Mouse (Mus musculus): ENCODE data around the gene Scn1b. TPM values are rescaled to one million over a fixed set of nuclear protein-coding genes. Genes with fewer than 3 reads are reported as not detected.

Gene Scn1b
- polyA plus RNA-seq, 1 experiment: 0.17 TPM

DNA sequence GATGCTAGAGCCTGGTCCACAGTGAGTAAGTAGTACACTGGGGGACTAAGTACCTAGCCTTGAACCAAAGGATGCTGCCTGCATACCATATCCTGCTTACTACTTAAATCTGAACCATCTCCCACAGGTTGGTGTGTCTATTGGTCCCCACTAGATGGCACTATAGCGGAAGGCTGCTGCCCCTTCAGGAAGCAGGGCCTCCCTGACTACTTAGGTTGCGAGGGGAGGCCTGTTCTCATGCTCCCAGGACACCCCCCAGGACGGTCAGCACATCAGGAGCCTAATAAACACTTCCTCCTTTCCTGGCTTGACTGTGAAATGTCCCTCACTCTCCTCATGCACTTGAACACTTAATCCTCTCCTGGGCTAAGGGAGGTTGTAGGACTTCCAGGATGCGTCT is 4.0 kb upstream of the Scn1b start:
- TF ChIP-seq GATA1 (IDR thresholded peaks at IDR 0.05; ENCODE audit: low read length): no peak

DNA sequence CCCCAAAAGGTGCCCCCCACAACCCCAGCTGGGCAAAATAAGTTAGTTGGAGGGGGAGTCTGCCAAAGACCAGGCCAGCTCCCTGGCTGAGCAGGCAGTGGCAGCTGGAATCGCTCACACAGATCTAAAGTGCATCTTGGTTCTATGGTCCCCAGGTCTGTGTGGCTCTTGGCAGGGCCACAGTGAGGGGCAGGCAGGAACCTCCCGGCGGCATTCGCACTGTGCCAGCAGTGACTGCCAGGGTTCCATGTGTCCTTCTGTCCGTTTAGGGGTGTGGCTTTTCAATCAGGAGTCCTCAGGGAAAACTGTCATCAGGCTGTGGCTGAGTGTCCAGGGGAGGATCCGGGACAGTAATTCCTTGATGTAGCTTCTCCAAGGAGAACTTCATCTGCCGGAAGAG is 3.4 kb upstream of the Scn1b start:
- TF ChIP-seq GATA1 (IDR thresholded peaks at IDR 0.05; ENCODE audit: low read length): no peak

DNA sequence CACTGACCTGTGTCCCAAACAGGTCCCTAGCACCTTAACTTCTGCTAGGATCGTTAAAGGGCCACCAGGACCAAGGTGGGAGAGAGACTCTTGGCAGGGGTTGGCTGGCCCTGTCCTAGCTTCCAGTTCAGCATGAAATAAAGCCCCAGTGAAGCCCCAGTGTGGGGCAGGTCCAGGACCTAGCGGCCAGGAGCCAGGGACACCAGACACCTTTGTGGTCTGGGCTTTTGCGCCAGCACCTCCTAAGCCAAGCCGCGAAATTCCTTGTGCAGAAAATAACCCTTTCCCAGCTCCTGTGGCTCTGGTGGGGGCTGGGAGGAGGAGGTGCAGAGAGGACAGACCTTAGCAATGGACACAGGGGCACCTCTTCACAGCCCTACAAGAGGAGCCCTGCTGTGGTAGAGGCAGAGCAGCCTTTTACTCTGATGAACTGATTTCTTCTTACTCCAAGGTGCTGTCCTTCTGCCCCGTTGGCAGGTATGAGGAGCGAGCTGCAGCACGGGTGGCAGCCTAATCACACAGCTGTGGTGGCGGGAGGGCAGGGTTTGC is 1.4 kb upstream of the Scn1b start:
- TF ChIP-seq GATA1 (IDR thresholded peaks at IDR 0.05; ENCODE audit: low read length): no peak

DNA sequence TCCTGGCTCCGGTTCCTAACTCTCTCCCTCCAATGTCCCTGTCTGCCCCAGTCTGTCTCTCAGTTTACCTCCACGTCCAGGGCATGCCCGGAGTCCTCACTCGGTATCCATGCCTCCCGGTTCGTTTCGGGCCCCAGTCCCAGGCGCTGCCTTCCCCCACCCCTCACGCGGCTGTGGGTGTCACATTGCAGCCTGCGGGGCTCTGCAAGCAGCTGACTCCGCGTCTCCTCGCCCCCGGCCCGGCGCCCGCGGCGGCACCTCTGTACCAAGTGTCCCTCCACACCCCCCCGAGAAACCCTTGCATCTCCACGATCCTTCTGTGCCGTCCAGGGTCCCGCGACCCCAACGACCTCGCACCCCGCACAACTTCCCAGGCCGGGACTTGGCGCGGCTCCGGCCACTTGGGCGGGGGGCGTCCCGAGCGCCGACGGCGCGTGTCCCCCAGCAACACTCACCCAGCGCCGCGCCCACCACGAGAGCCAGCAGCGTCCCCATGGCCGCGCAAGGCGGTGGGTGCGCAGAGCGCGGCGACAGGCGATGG is 522 bp downstream of the Scn1b start:
- TF ChIP-seq GATA1 (IDR thresholded peaks at IDR 0.05; ENCODE audit: low read length): no peak

DNA sequence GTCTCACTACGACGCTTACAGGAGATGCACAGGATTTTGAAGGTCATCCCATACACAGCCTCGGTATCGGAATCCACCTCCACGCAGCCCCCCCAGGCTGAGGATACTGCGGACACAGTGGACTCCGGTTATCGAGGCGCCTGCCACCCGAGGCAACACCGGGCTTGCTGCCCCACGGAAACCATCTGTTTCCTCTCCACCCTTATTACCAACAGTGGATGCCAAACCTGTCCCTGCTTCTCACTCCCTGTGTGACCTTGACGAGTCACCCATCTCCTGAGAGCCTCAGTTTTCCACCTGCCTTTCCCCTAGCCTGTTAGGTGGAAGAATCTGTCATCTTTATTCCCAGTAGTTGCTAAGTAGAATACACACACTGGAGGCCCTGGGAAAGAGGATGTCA is 1.7 kb downstream of the Scn1b start:
- TF ChIP-seq GATA1 (IDR thresholded peaks at IDR 0.05; ENCODE audit: low read length): no peak

DNA sequence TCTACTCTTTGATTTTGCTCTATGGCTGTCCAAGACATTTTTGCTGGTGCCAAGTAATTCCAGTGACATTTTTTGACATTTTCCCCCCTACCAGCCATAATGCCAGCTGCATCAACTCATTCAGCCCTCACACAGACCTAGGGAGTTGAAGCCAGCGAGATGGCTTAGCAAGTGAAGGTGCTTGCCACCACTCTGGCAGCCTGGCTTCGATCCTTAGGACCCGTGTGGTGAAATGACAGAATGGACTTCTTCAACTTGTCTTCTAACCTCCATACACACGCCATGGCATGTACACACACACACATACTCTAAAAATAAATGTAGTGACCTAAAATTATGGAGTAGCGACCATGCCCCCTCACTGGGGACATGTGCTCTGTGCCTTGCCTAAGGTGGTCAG is 2.4 kb downstream of the Scn1b start:
- TF ChIP-seq GATA1 (IDR thresholded peaks at IDR 0.05; ENCODE audit: low read length): no peak

DNA sequence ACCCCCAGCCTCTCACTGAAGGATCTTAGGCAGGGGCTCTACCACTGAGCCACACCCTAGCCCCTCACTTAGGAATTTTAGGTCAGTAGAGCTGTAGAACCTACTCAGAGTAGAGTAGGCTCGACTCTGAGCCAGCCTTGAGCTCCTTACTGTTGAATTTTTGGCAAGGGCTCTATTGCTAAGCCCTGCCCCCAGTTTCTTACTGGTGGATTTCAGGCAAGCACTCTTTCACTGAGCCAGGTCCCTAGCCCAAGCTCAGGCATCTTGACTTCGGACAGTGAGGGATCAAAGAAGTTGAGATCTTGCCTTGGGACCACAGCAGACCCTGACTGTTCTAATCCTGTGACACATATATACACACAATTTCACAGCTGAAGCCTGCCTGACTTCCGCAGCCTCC is 3.1 kb downstream of the Scn1b start:
- TF ChIP-seq GATA1 (IDR thresholded peaks at IDR 0.05; ENCODE audit: low read length): no peak

DNA sequence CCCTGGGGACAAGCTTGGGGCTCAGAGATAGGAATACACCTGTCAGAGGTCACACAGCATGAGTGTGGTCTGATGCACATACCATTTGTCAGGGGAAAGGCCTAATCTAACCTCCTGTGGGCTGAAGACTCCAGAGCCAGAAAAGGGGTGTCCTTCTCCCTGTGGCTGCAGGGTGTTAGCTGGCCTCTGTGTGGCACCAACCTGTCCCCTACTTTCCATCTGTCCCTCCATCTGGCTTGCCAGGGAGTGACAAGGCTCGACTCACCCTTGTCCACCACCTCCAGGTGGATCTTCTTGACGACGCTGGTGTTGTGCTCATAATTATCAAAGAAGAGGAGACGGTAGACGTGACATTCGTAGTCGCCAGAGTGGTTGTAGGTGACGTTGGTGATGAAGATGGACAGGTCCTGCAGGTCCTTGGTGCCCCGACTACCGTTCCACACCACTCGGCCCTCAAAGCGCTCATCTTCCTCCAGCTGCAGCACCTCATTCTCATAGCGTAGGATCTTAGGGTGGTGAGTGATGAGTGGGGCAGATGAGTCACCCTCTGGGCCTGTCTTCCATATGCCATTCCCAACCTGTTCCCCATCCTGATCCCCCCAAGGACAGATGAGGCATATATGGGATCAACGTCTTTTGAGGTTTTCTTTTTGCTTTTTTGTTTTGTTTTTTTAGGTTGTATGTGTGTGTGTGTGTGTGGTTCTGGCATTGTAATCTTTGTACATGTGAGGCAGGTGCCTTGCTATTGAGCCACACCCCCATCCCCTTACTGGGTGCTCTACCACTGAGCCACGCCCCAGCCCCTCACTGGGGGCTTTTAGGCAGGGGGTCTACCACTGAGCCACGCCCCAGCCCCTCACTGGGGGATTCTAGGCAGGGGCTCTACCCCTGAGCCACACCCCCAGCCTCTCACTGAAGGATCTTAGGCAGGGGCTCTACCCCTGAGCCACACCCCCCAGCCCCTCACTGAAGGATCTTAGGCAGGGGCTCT is 3.9 kb downstream of the Scn1b start:
- TF ChIP-seq GATA1 (IDR thresholded peaks at IDR 0.05; ENCODE audit: low read length): no peak

DNA sequence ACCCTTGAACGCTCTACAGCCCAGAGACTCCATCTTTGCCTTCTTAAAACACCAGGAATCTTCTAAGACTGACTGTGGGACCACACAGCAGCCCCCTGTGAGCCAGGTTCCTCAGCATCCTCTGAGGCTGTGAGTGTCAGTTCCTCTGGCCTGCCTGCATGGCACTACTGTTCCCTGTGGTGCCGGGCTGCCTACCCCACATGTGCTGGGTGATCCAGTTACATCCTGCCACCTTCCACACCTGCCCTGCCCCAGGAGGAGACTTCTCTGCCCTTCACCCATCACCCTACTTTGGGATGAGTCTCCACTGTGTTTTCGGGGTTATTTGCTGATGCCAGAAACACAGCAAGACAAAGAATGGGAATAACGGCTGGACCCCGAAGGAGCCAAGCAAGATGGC is 7.2 kb downstream of the Scn1b start:
- TF ChIP-seq GATA1 (IDR thresholded peaks at IDR 0.05; ENCODE audit: low read length): no peak

DNA sequence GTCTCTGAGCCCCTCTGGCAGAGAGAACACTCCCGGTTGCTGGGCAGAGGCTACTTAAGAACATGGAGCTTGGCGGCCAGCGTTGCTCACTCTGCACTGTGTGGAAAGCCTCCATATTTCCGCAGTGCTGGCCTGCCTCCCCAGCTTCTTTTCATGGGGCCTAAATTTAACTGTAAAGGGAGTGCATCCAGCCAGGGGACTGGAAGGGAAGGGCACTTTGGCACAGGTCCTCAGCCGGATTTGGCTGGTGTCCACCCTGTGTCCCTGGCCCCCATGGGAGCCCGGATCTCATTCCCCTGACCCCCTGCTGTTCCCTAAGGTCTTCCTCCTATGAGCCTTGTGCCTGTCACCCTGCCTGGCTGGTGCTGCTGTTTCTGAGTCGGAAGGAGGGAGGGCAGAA is 8.3 kb downstream of the Scn1b start:
- no peak for TF ChIP-seq GATA1 (IDR thresholded peaks at IDR 0.05; ENCODE audit: low read length)

DNA sequence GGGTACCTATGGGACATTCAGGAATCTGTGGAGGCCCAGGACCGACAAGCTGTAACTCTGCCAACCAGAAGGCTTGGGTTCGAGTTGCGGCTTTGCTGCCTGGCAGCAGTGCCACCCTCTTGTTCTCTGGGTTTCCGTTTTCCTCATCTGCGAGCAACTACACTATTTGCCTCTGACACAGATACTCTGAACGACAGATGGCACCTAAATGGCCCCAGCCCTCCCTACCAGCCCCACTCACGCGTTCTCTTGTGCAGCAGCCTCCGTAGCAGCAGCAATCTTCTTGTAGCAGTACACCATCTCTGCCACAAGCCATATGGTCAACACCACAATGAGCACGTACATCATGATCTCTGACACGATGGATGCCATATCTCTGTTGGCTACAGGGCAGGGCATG is 9.3 kb downstream of the Scn1b start:
- TF ChIP-seq GATA1 (IDR thresholded peaks at IDR 0.05; ENCODE audit: low read length): no peak

DNA sequence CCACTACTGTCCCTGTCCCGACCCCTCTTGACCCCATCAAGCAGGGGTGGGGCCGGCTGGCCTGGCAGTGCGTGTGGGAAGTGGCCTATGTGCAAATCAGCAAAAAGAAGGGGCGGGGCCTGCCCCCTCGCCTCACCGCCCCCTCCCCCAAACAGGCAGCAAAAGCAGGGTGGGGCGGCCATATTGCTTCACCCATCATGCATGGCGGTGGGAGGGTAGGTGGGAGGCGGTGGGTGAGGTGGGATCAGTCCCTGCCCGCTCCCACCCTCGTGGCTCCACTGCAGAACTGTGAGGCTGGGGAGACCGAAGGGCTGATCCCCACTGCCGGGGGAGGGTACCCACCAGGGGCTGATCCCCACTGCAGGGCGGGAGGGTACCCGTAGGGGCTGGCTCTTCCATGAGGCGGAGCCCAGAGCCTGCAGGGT is 10.1 kb downstream of the Scn1b start:
- TF ChIP-seq GATA1 (IDR thresholded peaks at IDR 0.05; ENCODE audit: low read length): no peak

DNA sequence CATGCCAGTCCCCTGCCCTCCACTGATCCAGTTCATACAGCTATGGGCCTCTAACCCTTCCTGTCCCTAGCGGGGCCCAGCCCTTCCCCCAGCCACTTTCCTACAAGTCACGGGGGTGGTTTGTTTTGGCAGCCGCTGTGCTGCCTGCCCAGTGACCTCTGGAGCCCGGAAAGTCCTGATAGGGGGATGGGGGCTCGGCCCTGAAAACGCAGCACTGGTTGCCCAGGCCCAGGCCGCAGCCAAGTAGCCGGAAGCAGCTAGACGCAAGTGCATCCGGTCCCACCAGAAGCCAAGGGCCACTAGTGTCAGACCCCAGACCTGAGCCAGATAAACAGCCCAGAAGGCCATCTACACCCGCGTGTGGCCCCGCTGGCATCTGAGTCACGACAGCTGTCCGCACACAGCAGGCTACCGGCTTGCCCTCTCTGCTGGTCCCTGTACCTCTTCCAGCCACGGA is 11.2 kb downstream of the Scn1b start:
- TF ChIP-seq GATA1 (IDR thresholded peaks at IDR 0.05; ENCODE audit: low read length): no peak

DNA sequence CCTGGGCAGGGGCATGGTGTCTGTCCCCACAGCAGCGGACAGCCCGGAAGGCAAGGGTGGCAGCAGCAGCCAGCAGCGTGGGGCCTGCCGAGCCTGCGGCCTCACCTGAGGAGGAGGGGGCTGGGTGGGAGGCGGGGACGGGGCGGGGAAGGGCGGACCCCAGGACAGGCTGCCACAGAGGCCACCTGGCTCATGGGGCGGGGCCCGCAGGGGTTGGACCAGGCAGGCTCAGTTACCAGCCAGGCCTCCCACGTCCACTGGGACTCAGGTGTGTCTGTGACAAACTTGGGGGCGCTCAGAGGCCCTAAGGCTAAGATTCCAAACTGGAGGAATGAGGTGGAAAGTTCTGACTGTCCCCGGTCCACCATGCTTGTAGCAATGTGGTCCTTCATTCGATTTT is 11.6 kb downstream of the Scn1b start, which contains the start of gene Hpn:
Gene Hpn, minus strand, starts transcription at position 109 of the 400 bp plus-strand sequence.
- TF ChIP-seq GATA1 (IDR thresholded peaks at IDR 0.05; ENCODE audit: low read length): no peak

DNA sequence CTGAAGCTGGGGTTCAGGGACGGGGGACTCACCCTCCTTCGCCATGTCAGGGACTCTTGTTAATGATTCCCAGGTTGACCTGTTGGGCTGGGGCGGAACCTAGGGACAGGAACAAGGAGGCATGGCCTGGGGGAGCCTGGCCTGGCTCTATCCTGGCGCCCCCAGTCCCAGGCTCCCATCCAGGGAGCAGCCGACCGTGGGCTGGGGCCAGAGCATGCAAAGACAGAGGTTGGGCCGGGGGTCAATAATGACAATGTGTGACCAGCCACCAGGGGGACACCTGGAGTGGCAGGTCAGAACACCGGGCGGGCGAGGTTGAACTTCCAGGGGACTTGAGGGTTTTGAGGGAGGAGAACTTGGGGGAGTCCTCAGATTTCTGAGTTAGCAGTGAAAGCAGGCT is 12.2 kb downstream of the Scn1b start:
- no peak for TF ChIP-seq GATA1 (IDR thresholded peaks at IDR 0.05; ENCODE audit: low read length)

DNA sequence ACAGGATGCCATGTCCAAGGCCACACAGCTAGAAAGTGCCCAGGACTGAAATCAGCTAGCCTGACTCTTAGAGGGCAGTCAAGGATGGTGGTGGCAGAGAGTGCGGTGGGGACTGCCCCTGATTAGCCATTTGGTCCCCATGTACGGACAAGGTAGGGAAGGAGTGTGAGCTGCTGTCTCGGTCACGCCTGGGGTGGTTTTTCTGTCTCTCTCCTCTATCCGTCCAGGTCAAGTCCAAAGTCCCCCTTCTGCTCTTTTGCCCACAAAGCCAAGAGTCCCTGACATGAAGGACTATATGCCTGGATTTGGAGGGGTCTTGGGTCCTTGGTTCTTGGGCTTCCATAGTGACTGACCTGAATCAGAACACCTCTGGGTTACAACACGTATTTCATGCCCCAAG is 13.0 kb downstream of the Scn1b start:
- no peak for TF ChIP-seq GATA1 (IDR thresholded peaks at IDR 0.05; ENCODE audit: low read length)
